Mouse (Mus musculus): ENCODE results near the gene Lmbrd2.
"Not testable (repeated sequence)": the region's sequence is repeated elsewhere in the genome, so short reads cannot be mapped to it uniquely, and the experiment has no call there.

DNA sequence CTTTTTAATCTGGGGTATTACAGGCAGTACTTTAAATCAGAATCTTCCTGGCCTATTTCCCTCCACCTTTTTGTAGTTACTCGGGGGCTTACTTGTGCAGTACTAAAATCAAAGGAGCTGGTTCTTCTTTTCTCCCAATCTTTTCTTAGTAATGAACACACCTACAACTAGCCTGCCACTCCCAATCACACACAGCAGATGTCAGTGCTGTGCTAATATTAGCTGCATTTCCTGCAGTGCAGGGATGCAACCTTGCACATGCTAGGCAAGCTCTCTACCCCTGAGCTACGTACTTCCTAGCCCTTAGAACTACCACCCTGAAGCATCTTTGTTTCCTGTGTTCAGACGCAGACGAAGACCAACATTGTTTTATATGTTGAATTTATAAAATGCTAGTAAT, 90.6 kb downstream of the Lmbrd2 start:
- TF ChIP-seq POLR2A (IDR thresholded peaks at IDR 0.05; ENCODE audit: insufficient read length, low read depth); TCF12 (IDR thresholded peaks at IDR 0.05; ENCODE audit: insufficient read depth, poor library complexity, severe bottlenecking); MAX (IDR thresholded peaks at IDR 0.05; ENCODE audit: low read depth); E2F4 (IDR thresholded peaks at IDR 0.05; ENCODE audit: insufficient read depth); USF1 (IDR thresholded peaks at IDR 0.05; ENCODE audit: low read depth); POLR2AphosphoS2 (IDR thresholded peaks at IDR 0.05; ENCODE audit: insufficient read length, low read depth); CEBPB (IDR thresholded peaks at IDR 0.05; ENCODE audit: insufficient read depth, poor library complexity, severe bottlenecking); TCF3 (IDR thresholded peaks at IDR 0.05; ENCODE audit: insufficient read length, low read depth); MYOG (IDR thresholded peaks at IDR 0.05; ENCODE audit: control insufficient read depth in 1 of 3, insufficient read depth in 1 of 3, insufficient read length in 2 of 3, low read depth in 2 of 3): not testable (repeated sequence)
